8 mouse cellular contexts compared by ENCODE assay signal in the genomic region with DNA sequence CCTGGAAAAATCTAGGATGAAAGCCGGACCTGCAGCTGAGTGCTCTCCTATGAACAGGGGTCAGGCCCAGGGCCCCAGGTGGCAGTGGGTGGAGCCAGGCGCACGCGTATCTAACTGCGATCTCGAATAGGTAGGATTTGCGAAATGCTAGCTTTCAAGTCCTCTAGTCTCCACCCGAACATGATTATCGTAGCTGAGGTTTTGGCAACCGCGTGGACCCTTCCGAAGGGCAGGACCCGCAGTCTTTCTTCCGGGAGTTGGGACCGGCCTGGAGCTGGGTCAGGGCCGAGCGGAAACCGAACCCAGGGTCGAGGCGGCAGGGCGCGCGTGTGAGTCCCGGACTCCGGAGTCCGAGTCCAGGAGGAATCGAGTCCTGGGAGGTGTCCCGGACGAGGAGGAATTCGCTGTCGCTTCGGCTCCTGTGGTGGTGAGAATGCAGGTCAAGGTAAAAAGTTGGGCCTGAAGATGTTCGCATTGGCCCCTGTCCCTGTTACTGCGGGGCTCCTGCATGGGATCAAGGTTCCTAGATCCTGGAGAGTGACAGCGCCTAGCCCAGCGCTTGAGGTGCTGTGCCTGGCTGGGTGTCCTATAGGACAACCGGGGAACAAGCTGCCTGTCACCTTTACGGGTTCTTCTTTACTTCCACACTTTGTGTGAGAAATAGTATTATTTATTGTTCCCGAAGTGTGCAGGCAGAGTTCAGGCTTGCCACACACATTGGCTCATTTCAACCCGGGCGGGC. TPM values are rescaled to one million over a fixed set of nuclear protein-coding genes. Genes with fewer than 3 reads are reported as not detected.
DNase-seq lines count a peak whose midpoint lies in the region; ATAC-seq and TF ChIP-seq lines count a peak whose summit lies in the region.

A gene (plus strand): TSS at position 386 of the 742 bp plus-strand sequence.

- intact Hi-C loops in gastrocnemius, adult 2 months (cut with DNase I) = no loop called here

- 0 out of 2 replicates have a peak, but pooled peaks cover 4% of the 10 kb centered on the region for H3K27me3 ChIP-seq in hindbrain, postnatal 0 days (ENCODE audit: insufficient read depth, low read length)
- H3K27me3 ChIP-seq in liver, embryonic 12.5 days (replicated peaks) = peaks cover 24% of the 10 kb centered on the region
- H3K27me3 ChIP-seq in neural tube, embryonic 12.5 days (replicated peaks) = peaks cover 13% of the 10 kb centered on the region; the same call in 1 of the 2 replicates

- peak within 1 kb of the TSS; percentile 43; the same call in 1 of the 2 replicates for H3K9ac ChIP-seq in hindbrain, postnatal 0 days (replicated peaks; ENCODE audit: low read length)
- H3K9ac ChIP-seq in liver, embryonic 12.5 days = no peak within 1 kb of the TSS
- no peak within 1 kb of the TSS for H3K9ac ChIP-seq in neural tube, embryonic 12.5 days

- 6% methylated on average over 41 of the region's 41 CpGs for WGBS in hindbrain, postnatal 0 days
- WGBS in liver, embryonic 12.5 days (ENCODE audit: insufficient replicate concordance) = 8% methylated on average over 41 of the region's 41 CpGs
- 5% methylated on average over 41 of the region's 41 CpGs for WGBS in neural tube, embryonic 12.5 days

- peak within 1 kb of the TSS; percentile 57 for H3K4me3 ChIP-seq in gastrocnemius, adult 2 months
- peak within 1 kb of the TSS; percentile 37 for H3K4me3 ChIP-seq in hindbrain, postnatal 0 days (ENCODE audit: low read length)
- peak within 1 kb of the TSS; percentile 34 for H3K4me3 ChIP-seq in liver, embryonic 12.5 days
- peak within 1 kb of the TSS; percentile 27 for H3K4me3 ChIP-seq in neural tube, embryonic 12.5 days

- H3K27ac ChIP-seq in gastrocnemius, adult 2 months = no peak within 1 kb of the TSS
- no peak within 1 kb of the TSS for H3K27ac ChIP-seq in hindbrain, postnatal 0 days
- no peak within 1 kb of the TSS for H3K27ac ChIP-seq in liver, embryonic 12.5 days
- H3K27ac ChIP-seq in neural tube, embryonic 12.5 days = no peak within 1 kb of the TSS

- TF ChIP-seq CTCF in gastrocnemius, adult 2 months (IDR thresholded peaks at IDR 0.05) = no peak
- no peak for TF ChIP-seq CTCF in hindbrain, postnatal 0 days (IDR thresholded peaks at IDR 0.05; ENCODE audit: low read depth)

- H3K9me3 ChIP-seq in hindbrain, postnatal 0 days (ENCODE audit: low read length) = no peaks in the 10 kb centered on the region
- H3K9me3 ChIP-seq in liver, embryonic 12.5 days (replicated peaks) = no peaks in the 10 kb centered on the region
- no peaks in the 10 kb centered on the region for H3K9me3 ChIP-seq in neural tube, embryonic 12.5 days

- H3K4me2 ChIP-seq in hindbrain, postnatal 0 days (ENCODE audit: low read depth, low read length) = peak within 1 kb of the TSS; percentile 66
- peak within 1 kb of the TSS; percentile 64 for H3K4me2 ChIP-seq in liver, embryonic 12.5 days
- H3K4me2 ChIP-seq in neural tube, embryonic 12.5 days (replicated peaks) = peak within 1 kb of the TSS; percentile 65

- ATAC-seq in hindbrain, postnatal 0 days = no peak
- ATAC-seq in liver, embryonic 12.5 days = no peak
- ATAC-seq in neural tube, embryonic 12.5 days (ENCODE audit: low FRiP score, low read depth) = no peak

- H3K36me3 ChIP-seq in hindbrain, postnatal 0 days (ENCODE audit: insufficient read depth, low read length) = no peaks in the 10 kb centered on the region
- no peaks in the 10 kb centered on the region for H3K36me3 ChIP-seq in liver, embryonic 12.5 days
- H3K36me3 ChIP-seq in neural tube, embryonic 12.5 days = no peaks in the 10 kb centered on the region

- H3K4me1 ChIP-seq in hindbrain, postnatal 0 days (ENCODE audit: insufficient read depth, low read length) = no peaks in the 10 kb centered on the region; the same call in 1 of the 2 replicates
- 0 out of 2 replicates have a peak, but pooled peaks cover 5% of the 10 kb centered on the region for H3K4me1 ChIP-seq in liver, embryonic 12.5 days
- H3K4me1 ChIP-seq in neural tube, embryonic 12.5 days = peaks cover 5% of the 10 kb centered on the region; the same call in 1 of the 2 replicates

- no peak for DNase-seq in gastrocnemius, adult 2 months
- DNase-seq in gastrocnemius, postnatal 25 days = no peak
- peak; percentile 34 for DNase-seq in embryo, embryonic 9.5 days (ENCODE audit: extremely low spot score)
- DNase-seq in hindbrain, postnatal 0 days (ENCODE audit: low spot score) = no peak
- DNase-seq in layer of hippocampus, postnatal 25 days (ENCODE audit: extremely low spot score in 1 of 2, low spot score in 1 of 2) = no peak
- no peak for DNase-seq in thymus, postnatal 0 days (ENCODE audit: low spot score)

RNA-seq across cellular contexts. Expression of the gene that starts here (rescaled TPM):
- under 1 TPM in 1 of 2 experiments, not detected in 1; 0.06 TPM for total RNA-seq in gastrocnemius, adult 2 months (2021)
- total RNA-seq in gastrocnemius, postnatal 25 days (2021) = under 1 TPM; 0.11 to 0.15 TPM
- 0.26 and 0.43 TPM in 2 replicates for total RNA-seq in hindbrain, postnatal 0 days (2014; rRNA removed)
- polyA plus RNA-seq in hindbrain, postnatal 0 days (2015; fragmentation: Nextera tagmentation; extraction: Ambion mirVana) = 0.29 and 0.31 TPM in 2 replicates
- polyA plus RNA-seq in liver, embryonic 12.5 days (2016; fragmentation: Nextera tagmentation; extraction: Ambion mirVana) = 0.05 TPM in 1 of 2 replicates, not detected in the other
- 0.27 and 0.36 TPM in 2 replicates for polyA plus RNA-seq in neural tube, embryonic 12.5 days (2016; fragmentation: Nextera tagmentation; extraction: Ambion mirVana)
- under 1 TPM; 0.17 to 0.28 TPM for total RNA-seq in layer of hippocampus, postnatal 25 days (2021)
- polyA plus RNA-seq in thymus, postnatal 0 days (2015; fragmentation: Nextera tagmentation; extraction: Ambion mirVana) = 0.14 TPM in 2 replicates
